Mouse (Mus musculus): ENCODE results near the gene Hspa1a.
"Not testable (repeated sequence)": the region's sequence is repeated elsewhere in the genome, so short reads cannot be mapped to it uniquely, and the experiment has no call there.

Gene Hspa1a

GRCm38 (mm10) chr17:35001452-35002152, 29.6 kb upstream of the Hspa1a start:
- no peak for DNase-seq (ENCODE audit: extremely low read depth, insufficient read length, low spot score)

DNA sequence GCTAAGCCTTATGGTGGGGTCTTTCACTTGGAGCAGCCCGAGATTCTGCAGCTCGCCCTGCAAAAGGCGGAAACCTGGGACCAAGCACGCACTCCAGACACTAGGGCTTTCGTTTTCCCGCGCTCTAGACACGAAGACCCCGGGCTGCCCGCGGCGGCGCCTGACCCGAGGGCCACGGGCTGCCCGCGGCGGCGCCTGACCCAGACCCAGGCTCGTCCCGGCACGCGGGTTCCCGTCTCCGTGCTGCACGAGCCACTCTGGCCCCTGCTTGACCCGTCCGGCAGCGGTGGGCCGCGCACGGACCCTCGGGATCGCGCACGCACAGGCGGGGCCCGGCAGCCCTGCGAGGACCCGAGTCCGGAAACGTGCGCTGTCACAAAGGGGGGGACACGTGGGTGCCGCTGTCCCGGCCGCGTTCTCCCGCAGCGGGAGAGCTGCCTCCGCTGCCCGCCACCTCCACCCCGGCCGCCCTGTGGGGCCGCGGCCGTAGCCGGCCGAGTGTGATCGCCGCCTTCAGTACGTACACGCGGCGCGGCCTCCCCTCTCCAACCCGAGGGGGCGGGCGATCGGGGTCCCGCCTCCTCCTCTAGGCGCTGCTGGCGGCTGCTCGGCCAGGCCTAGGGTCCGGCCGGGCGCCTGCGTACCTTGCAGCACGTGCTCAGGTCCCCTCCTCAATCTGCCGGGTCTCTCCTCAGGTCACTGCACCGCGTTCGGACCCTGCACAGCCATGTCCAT, 28.9 kb upstream of the Hspa1a start, which contains the start of gene Vars:
Vars (plus strand) TSS at position 271 of the 735 bp plus-strand sequence.
- DNase-seq (ENCODE audit: extremely low read depth, insufficient read length, low spot score), result peak; percentile 96

DNA sequence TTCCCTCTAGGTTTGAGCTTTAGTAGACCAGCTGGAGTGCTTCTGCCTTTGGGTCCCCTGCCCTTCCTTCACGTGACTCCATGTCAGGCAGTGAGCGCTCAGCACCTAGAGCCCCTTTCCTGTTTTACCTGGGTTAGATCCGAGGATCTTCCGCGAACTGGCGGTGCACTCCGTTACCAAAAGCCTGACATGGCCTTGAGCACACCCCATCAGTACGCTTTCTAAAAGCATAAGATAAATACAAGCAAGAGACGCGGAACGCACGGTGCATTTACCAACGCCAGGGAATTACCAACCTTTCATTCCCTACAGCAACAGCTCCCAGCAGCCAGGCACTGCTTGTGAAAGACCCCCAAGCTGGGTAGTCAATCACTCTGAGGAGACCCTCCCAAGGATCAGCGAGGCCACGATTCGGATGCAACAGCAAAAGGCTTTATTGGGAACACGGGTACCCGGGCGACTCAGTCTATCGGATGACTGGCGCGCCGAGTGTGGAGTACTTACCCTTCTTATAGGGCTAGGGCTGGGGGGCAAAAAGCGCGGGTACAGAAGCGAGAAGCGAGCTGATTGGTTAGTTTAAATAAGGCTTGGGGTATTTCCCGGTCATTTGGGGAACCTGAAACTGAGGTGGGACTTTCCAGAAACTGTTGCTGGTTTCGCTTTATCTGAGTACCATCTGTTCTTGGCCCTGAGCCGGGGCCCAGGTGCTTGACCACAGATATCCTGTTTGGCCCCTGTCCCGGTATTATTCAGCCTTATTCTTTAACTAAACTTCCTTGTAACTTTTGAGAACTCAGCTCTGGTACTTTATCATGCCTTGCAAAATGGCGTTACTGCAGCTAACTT, 28.1 kb upstream of the Hspa1a start:
- peak; percentile 70 for DNase-seq (ENCODE audit: extremely low read depth, insufficient read length, low spot score)

DNA sequence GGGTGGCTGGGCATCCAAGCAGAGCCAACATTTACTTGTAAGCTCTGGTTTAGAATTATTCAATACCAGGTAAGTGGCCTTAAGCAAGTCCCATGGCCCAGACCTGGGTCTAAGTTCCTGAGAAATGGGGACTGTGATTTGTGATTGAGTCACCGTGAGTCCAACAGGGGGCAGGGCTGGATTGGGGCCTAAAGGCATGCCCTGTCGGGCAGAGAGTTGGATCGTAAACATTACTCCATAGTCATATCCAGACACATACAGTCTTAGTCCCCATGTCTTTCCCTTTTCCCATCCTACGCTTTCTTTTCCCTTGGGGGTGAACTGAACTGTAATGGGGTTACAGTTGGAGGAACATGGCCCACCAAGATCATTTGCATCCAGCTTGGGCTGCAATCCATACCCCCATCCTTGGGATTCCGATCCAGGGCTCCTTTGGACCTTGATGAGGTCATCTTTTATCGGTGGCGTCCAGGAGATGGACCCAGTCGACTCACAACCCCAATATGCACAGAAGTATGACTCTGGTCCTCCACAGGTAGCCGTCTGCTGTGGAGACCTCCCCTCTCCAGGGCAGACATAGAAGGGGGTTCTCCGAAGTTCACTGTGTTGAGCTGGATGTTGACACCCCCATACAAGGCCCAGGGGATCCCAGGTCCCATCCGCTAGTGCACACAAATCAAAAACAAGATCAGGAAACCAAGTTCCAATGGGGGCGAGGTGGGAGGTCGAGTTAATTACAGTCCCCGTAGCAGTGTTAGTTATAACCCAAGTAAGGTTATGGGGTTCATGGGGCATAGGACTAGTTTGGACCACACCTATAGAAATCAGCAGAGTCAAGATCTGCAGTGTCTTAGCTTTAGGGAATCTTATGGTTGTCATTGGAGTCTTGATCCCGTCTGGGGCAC, 26.8 kb upstream of the Hspa1a start:
- no peak for DNase-seq (ENCODE audit: extremely low read depth, insufficient read length, low spot score)

- DNase-seq (ENCODE audit: extremely low read depth, insufficient read length, low spot score), result no peak
Measured at GRCm38 (mm10) chr17:34997142-34997483, 25.2 kb upstream of the Hspa1a start.

GRCm38 (mm10) chr17:34996411-34997141, 24.6 kb upstream of the Hspa1a start:
- no peak for DNase-seq (ENCODE audit: extremely low read depth, insufficient read length, low spot score)

GRCm38 (mm10) chr17:34995927-34996326, 24.0 kb upstream of the Hspa1a start:
- DNase-seq (ENCODE audit: extremely low read depth, insufficient read length, low spot score), result not testable (repeated sequence)

GRCm38 (mm10) chr17:34995192-34995591, 23.2 kb upstream of the Hspa1a start:
- not testable (repeated sequence) for DNase-seq (ENCODE audit: extremely low read depth, insufficient read length, low spot score)

DNA sequence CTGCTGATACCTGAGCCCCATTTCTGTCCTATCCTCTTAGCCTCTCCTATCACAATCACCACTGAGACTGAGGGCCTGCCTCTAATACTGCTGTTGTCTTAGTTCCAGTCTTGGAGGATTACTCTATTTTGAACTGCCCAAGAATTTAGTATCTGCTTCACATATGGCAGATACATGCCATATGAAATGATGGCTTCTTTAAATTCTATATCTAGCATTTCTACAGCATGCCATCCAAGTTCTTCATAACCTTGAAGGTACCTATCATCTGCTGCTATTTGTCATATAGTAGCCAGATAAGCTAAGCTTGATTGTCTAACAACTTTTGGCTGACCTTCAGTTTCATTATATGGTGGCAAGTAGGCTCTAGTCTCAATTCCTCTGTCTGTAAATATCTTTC, 22.8 kb upstream of the Hspa1a start:
- DNase-seq (ENCODE audit: extremely low read depth, insufficient read length, low spot score), result no peak

DNA sequence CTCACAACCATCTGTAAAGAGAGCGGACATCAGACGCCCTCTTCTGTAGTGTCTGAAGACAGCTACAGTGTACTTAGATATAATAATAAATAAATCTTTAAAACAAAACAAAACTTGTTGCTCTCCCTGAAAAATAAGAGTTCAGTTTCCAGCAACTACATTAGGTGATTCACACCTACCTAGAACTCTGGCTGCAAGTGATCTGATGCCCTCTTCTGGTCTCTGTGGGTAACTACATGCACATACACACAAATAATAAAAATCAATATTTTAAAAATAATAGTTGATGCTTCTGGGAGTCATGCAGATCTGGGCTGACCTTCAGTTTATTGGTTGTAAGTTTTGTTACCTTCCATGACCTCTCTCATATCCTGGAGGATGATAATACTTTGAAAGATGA, 12.3 kb upstream of the Hspa1a start:
- DNase-seq (ENCODE audit: extremely low read depth, insufficient read length, low spot score), result no peak

GRCm38 (mm10) chr17:34982328-34982727, 10.4 kb upstream of the Hspa1a start:
- DNase-seq (ENCODE audit: extremely low read depth, insufficient read length, low spot score), result no peak

DNA sequence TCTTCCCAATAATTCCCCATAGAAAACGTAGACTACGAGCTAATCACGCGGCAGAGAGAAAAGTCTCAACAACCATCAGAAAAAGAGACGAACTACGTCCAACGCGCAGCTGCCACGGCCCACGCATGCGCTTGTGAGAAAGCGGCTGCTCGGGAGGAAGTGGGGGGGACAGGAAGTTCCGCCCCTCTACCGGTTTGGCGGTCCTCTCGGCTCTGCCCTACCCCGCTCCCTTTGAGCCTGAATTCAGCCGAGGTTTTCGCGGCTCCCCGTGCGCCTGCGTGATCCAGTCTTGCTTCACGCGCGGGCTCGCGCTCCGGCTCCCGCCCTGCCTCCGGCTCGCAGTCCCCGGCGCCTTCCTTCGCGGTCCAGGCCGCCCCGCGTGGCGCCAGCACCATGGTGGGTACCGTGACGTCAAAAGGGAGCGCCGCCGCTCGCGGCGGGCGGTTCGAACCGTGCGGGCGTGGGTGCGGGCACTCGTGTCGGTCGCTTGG, 9.8 kb upstream of the Hspa1a start, which contains the start of gene Lsm2:
Lsm2 (plus strand) TSS at position 173 of the 491 bp plus-strand sequence.
- peak; percentile 93 for DNase-seq (ENCODE audit: extremely low read depth, insufficient read length, low spot score)

GRCm38 (mm10) chr17:34980655-34981054, 8.7 kb upstream of the Hspa1a start:
- DNase-seq (ENCODE audit: extremely low read depth, insufficient read length, low spot score), result peak; percentile 62

GRCm38 (mm10) chr17:34979631-34980030, 7.7 kb upstream of the Hspa1a start:
- DNase-seq (ENCODE audit: extremely low read depth, insufficient read length, low spot score), result no peak

DNA sequence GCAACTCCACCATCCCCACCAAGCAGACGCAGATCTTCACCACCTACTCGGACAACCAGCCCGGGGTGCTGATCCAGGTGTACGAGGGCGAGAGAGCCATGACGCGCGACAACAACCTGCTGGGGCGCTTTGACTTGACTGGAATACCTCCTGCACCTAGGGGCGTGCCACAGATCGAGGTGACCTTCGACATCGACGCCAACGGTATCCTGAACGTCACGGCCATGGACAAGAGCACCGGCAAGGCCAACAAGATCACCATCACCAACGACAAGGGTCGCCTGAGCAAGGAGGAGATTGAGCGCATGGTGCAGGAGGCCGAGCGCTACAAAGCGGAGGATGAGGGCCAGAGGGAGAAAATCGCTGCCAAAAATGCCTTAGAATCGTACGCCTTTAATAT, 6.3 kb upstream of the Hspa1a start:
- DNase-seq (ENCODE audit: extremely low read depth, insufficient read length, low spot score), result no peak

GRCm38 (mm10) chr17:34977000-34977399, 5.0 kb upstream of the Hspa1a start:
- DNase-seq (ENCODE audit: extremely low read depth, insufficient read length, low spot score), result no peak

DNA sequence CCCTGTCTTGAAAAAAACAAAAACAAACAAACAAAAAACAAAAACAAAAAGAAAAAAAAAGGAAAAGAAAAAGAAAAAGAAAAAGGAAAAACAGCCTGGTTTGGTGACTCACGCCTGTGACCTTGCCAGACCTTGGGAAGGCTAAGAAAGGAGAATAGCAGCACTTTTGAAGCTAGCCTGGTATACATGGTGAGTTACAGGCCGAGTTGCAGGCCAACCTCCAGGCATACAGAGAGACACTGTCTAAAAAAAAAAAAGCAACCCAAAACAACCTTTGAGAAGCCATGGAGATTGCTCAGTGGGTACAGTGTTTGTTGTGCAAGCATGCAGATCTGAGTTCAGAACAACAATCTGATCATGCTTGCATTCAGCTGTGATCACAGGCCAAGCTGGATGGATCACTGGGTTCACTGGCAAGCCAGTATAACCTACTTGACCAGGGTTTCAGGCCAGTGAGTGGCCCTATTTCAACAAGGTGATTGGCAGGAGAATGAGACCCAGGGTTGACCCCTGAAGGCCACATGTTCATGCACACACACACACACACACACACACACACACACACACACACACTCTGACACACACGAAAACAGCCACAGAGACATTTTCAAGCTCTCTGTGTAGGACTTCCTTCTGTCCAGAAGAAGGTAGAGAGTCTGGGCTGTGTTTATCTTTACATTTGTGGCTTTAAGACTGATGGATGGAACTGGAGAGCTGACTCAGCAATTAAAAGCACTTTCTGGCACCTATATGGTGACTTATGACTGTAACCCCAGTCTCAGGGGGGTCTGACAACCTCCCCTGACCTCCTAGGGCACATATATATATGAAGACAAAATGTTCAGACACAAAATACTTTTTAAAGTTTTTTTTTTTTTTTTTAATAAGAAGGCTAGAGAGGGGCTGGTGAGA, 3.9 kb upstream of the Hspa1a start:
- no peak for DNase-seq (ENCODE audit: extremely low read depth, insufficient read length, low spot score)

- not testable (repeated sequence) for DNase-seq (ENCODE audit: extremely low read depth, insufficient read length, low spot score)
Measured at GRCm38 (mm10) chr17:34971694-34972068, 275 bp downstream of the Hspa1a start.

Measured in 3134 (cell line).